21 mouse cellular contexts compared by ENCODE assay signal in the genomic region with DNA sequence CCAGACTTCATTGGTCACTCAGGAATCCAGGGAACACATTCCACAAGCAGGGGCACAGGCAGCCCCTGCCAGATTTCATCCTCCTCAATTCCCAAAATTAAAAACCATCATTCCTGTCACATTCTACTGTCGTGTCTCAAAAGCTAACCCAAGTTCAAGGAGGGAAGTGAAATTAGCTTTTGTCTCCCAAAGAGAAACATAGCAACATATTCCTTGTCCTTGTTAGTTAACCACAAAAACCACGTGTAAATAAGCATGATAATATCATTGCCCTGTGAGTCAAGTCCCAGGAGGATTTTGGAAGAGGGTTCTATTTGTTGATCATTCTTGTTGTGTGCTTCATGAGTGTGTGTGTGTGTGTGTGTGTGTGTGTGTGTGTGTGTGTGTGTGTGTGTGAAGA.
DNase-seq lines count a peak whose midpoint lies in the region; ATAC-seq and TF ChIP-seq lines count a peak whose summit lies in the region.
"Had no signal": no experiment of that assay in that cellular context is flagged by ENCODE, and none has a peak within 500 bp of the region (broad histone marks: within the 10 kb centered on the region; RNA-seq: fewer than 3 reads in every experiment).

No protein-coding gene starts in this region.

- no peak overlapping the region for H3K4me2 ChIP-seq in kidney, embryonic 14.5 days (replicated peaks; ENCODE audit: low read depth, low read length)
- no peak overlapping the region for H3K4me2 ChIP-seq in lung, postnatal 0 days (replicated peaks; ENCODE audit: low read depth, low read length)
- H3K4me2 ChIP-seq: embryonic facial prominence, embryonic 12.5 days; forebrain, embryonic 15.5 days; hindbrain, embryonic 12.5 days had no signal

- no peak for ATAC-seq in kidney, embryonic 14.5 days (ENCODE audit: low FRiP score, low TSS enrichment)
- ATAC-seq in common myeloid progenitor, adult 5-6 weeks (replicated peaks; ENCODE audit: low read depth, poor library complexity, severe bottlenecking) = peak; percentile 59; the same call in 1 of the 2 replicates
- ATAC-seq in megakaryocyte progenitor cell, adult 5-6 weeks (replicated peaks; ENCODE audit: poor library complexity) = peak; percentile 69
- no peak for ATAC-seq in lung, postnatal 0 days
- ATAC-seq: forebrain, embryonic 15.5 days; hindbrain, embryonic 16.5 days had no signal

- no peak overlapping the region for H3K4me3 ChIP-seq in kidney, adult 2 months (ENCODE audit: insufficient read depth, low read depth, low read length)
- no peak overlapping the region for H3K4me3 ChIP-seq in kidney, embryonic 14.5 days (ENCODE audit: low read length)
- H3K4me3 ChIP-seq in lung, postnatal 0 days (ENCODE audit: low read depth, low read length) = no peak overlapping the region
- no peak overlapping the region for H3K4me3 ChIP-seq in heart, adult 2 months
- H3K4me3 ChIP-seq: embryonic facial prominence, embryonic 12.5 days; forebrain, embryonic 15.5 days; heart, embryonic 10.5 days; hindbrain, embryonic 12.5 days had no signal

- no peaks in the 10 kb centered on the region for H3K36me3 ChIP-seq in kidney, adult 2 months (ENCODE audit: control insufficient read depth, insufficient read depth, low read length)
- H3K36me3 ChIP-seq in kidney, embryonic 14.5 days (ENCODE audit: control insufficient read depth, insufficient read depth, low read length) = no peaks in the 10 kb centered on the region
- H3K36me3 ChIP-seq in lung, postnatal 0 days (ENCODE audit: insufficient read depth, low read length) = no peaks in the 10 kb centered on the region
- no peaks in the 10 kb centered on the region for H3K36me3 ChIP-seq in heart, adult 2 months (ENCODE audit: control insufficient read depth, insufficient read depth, low read length)
- H3K36me3 ChIP-seq: embryonic facial prominence, embryonic 12.5 days; forebrain, embryonic 15.5 days; heart, embryonic 10.5 days; hindbrain, embryonic 12.5 days had no signal

- TF ChIP-seq EP300 in lung, postnatal 0 days (IDR thresholded peaks at IDR 0.05) = no peak
- no peak for TF ChIP-seq EP300 in heart, adult 2 months (IDR thresholded peaks at IDR 0.05; ENCODE audit: insufficient read depth, low read depth, low read length)

- no peaks in the 10 kb centered on the region for H3K79me2 ChIP-seq in heart, adult 2 months (replicated peaks; ENCODE audit: control insufficient read depth, insufficient read depth, low read length)

- intact Hi-C loops in heart, adult 2 months (cut with DNase I) = no loop called here

- H3K27me3 ChIP-seq in kidney, adult 2 months (replicated peaks; ENCODE audit: control insufficient read depth, insufficient read depth, low read length) = no peaks in the 10 kb centered on the region
- no peaks in the 10 kb centered on the region for H3K27me3 ChIP-seq in kidney, embryonic 14.5 days (ENCODE audit: control insufficient read depth, insufficient read depth, low read length)
- no peaks in the 10 kb centered on the region for H3K27me3 ChIP-seq in lung, postnatal 0 days (replicated peaks; ENCODE audit: insufficient read depth, low read length)
- H3K27me3 ChIP-seq in heart, adult 2 months (ENCODE audit: control insufficient read depth, insufficient read depth, low read length) = no peaks in the 10 kb centered on the region
- H3K27me3 ChIP-seq: embryonic facial prominence, embryonic 12.5 days; forebrain, embryonic 15.5 days; hindbrain, embryonic 12.5 days had no signal

- H3K4me1 ChIP-seq in kidney, adult 2 months (ENCODE audit: control insufficient read depth, insufficient read depth, low read length) = no peaks in the 10 kb centered on the region
- H3K4me1 ChIP-seq in kidney, embryonic 14.5 days (ENCODE audit: control insufficient read depth, insufficient read depth, low read length) = no peaks in the 10 kb centered on the region
- H3K4me1 ChIP-seq in lung, postnatal 0 days (ENCODE audit: insufficient read depth, low read depth, low read length) = no peaks in the 10 kb centered on the region
- H3K4me1 ChIP-seq in heart, adult 2 months (ENCODE audit: control insufficient read depth, insufficient read depth, low read length) = peaks cover 1% of the 10 kb centered on the region
- H3K4me1 ChIP-seq: embryonic facial prominence, embryonic 12.5 days; forebrain, embryonic 15.5 days; heart, embryonic 10.5 days; hindbrain, embryonic 12.5 days had no signal

- no peak overlapping the region for H3K27ac ChIP-seq in kidney, adult 2 months (ENCODE audit: insufficient read depth, low read depth, low read length)
- no peak overlapping the region for H3K27ac ChIP-seq in kidney, embryonic 14.5 days (ENCODE audit: low read depth, low read length)
- no peak overlapping the region for H3K27ac ChIP-seq in lung, postnatal 0 days (ENCODE audit: low read length)
- no peak overlapping the region for H3K27ac ChIP-seq in heart, adult 2 months
- H3K27ac ChIP-seq: embryonic facial prominence, embryonic 12.5 days; forebrain, embryonic 15.5 days; heart, embryonic 10.5 days; hindbrain, embryonic 12.5 days had no signal

- DNase-seq in kidney, adult 2 months = peak; percentile 15
- peak; percentile 43 for DNase-seq in 3T3-L1 (ENCODE audit: low read depth, low spot score)
- no peak for DNase-seq in lung, postnatal 0 days (ENCODE audit: low spot score)
- no peak for DNase-seq in heart, adult 2 months
- DNase-seq: adrenal gland, adult 8-10 months; adrenal gland, postnatal 36 days; cerebellum, adult 11 months; cerebellum, adult 8-10 months; cerebellum, postnatal 14 days; gastrocnemius, postnatal 14 days; heart, adult 11 months; heart, postnatal 10 days; heart, postnatal 4 days had no signal

- no peak for TF ChIP-seq CTCF in kidney, adult 2 months (conservative IDR thresholded peaks at IDR 0.05; ENCODE audit: insufficient read depth, insufficient read length, low read depth, low read length)
- TF ChIP-seq CTCF in lung, postnatal 0 days (IDR thresholded peaks at IDR 0.05) = no peak
- no peak for TF ChIP-seq CTCF in heart, adult 2 months (IDR thresholded peaks at IDR 0.05)

- 41% methylated on average over 2 of the region's 2 CpGs for WGBS in kidney, adult 2 months
- 50% methylated on average over 2 of the region's 2 CpGs for WGBS in kidney, embryonic 14.5 days
- 47% methylated on average over 2 of the region's 2 CpGs for WGBS in lung, postnatal 0 days
- WGBS in heart, adult 2 months = 50% methylated on average over 2 of the region's 2 CpGs

- H3K9ac ChIP-seq in kidney, embryonic 14.5 days (ENCODE audit: low read depth, low read length) = no peak overlapping the region
- H3K9ac ChIP-seq in lung, postnatal 0 days (replicated peaks; ENCODE audit: low read depth) = no peak overlapping the region
- H3K9ac ChIP-seq in heart, adult 2 months (ENCODE audit: low read depth, low read length) = no peak overlapping the region
- H3K9ac ChIP-seq: embryonic facial prominence, embryonic 12.5 days; forebrain, embryonic 15.5 days; hindbrain, embryonic 12.5 days had no signal

- no peak for TF ChIP-seq POLR2A in kidney, adult 2 months (IDR thresholded peaks at IDR 0.05; ENCODE audit: low read depth, low read length)
- TF ChIP-seq POLR2A in heart, adult 2 months (IDR thresholded peaks at IDR 0.05; ENCODE audit: insufficient read depth, low read depth, low read length) = no peak

- H3K9me3 ChIP-seq in kidney, embryonic 14.5 days (ENCODE audit: control insufficient read depth, low read length) = no peaks in the 10 kb centered on the region
- H3K9me3 ChIP-seq in lung, postnatal 0 days (ENCODE audit: low read length) = no peaks in the 10 kb centered on the region
- H3K9me3 ChIP-seq: embryonic facial prominence, embryonic 12.5 days; forebrain, embryonic 15.5 days; heart, embryonic 10.5 days; hindbrain, embryonic 12.5 days had no signal

Comparison
In these comparisons a context has a peak if more than half of its experiments do, and no peak if none do; other contexts are left out.
1. DNase-seq: peak in kidney, adult 2 months (single experiment) and 3T3-L1 (single experiment); none in lung, postnatal 0 days (single experiment) and heart, adult 2 months (0 of 2).
2. ATAC-seq: peak in common myeloid progenitor, adult 5-6 weeks (single experiment) and megakaryocyte progenitor cell, adult 5-6 weeks (single experiment); none in kidney, embryonic 14.5 days (single experiment) and lung, postnatal 0 days (single experiment).